Mouse (Mus musculus): Measurements from ENCODE around the gene Usp24. TPM values are rescaled to one million over a fixed set of nuclear protein-coding genes. Genes with fewer than 3 reads are reported as not detected.

The Usp24 gene
- polyA plus RNA-seq, 1 experiment from 2014 or later = 15.1 TPM

- Histone ChIP-seq H3K36me3 (ENCODE audit: control insufficient read depth, insufficient read depth, low read length) (no peaks in the 10 kb centered on the region), H3K4me1 (replicated peaks; ENCODE audit: control insufficient read depth, insufficient read depth, low read length) (peaks cover 3% of the 10 kb centered on the region; the same call in 1 of the 2 replicates), H3K27me3 (replicated peaks; ENCODE audit: control insufficient read depth, insufficient read depth, low read length) (no peaks in the 10 kb centered on the region), H3K4me2 (no peak overlapping the region), H3K4me3 (ENCODE audit: low read depth, low read length) (no peak overlapping the region), H3K27ac (ENCODE audit: low read depth, low read length) (peak overlapping the region; percentile 38; the same call in 1 of the 2 replicates), H3K9ac (ENCODE audit: low read depth, low read length) (no peak overlapping the region), H3K9me3 (ENCODE audit: control insufficient read depth, low read length) (no peaks in the 10 kb centered on the region)
- no peak for ATAC-seq (replicated peaks; ENCODE audit: low FRiP score)
- DNase-seq (ENCODE audit: low spot score) = no peak
- 70% methylated on average over 4 of the region's 4 CpGs for WGBS
Measured at GRCm38 (mm10) chr4:106292823-106293222, 23.2 kb upstream of the Usp24 start.

- Histone ChIP-seq H3K4me3 (ENCODE audit: low read depth, low read length) (no peak overlapping the region), H3K36me3 (ENCODE audit: control insufficient read depth, insufficient read depth, low read length) (no peaks in the 10 kb centered on the region), H3K9ac (ENCODE audit: low read depth, low read length) (no peak overlapping the region), H3K4me1 (replicated peaks; ENCODE audit: control insufficient read depth, insufficient read depth, low read length) (peaks cover 3% of the 10 kb centered on the region; the same call in 1 of the 2 replicates), H3K9me3 (ENCODE audit: control insufficient read depth, low read length) (no peaks in the 10 kb centered on the region), H3K27me3 (replicated peaks; ENCODE audit: control insufficient read depth, insufficient read depth, low read length) (no peaks in the 10 kb centered on the region), H3K4me2 (no peak overlapping the region), H3K27ac (ENCODE audit: low read depth, low read length) (peak overlapping the region; percentile 38; the same call in 1 of the 2 replicates)
- 64% methylated on average over 6 of the region's 6 CpGs for WGBS
- ATAC-seq (replicated peaks; ENCODE audit: low FRiP score) (no peak), DNase-seq (ENCODE audit: low spot score) (no peak)
Measured at GRCm38 (mm10) chr4:106293378-106294090, 22.5 kb upstream of the Usp24 start.

- ATAC-seq (replicated peaks; ENCODE audit: low FRiP score) (no peak), DNase-seq (ENCODE audit: low spot score) (no peak)
- WGBS = 43% methylated on average over 4 of the region's 4 CpGs
- Histone ChIP-seq H3K9ac (ENCODE audit: low read depth, low read length) (no peak overlapping the region), H3K9me3 (ENCODE audit: control insufficient read depth, low read length) (no peaks in the 10 kb centered on the region), H3K4me3 (ENCODE audit: low read depth, low read length) (no peak overlapping the region), H3K4me2 (no peak overlapping the region), H3K4me1 (replicated peaks; ENCODE audit: control insufficient read depth, insufficient read depth, low read length) (peaks cover 3% of the 10 kb centered on the region; the same call in 1 of the 2 replicates), H3K27me3 (replicated peaks; ENCODE audit: control insufficient read depth, insufficient read depth, low read length) (no peaks in the 10 kb centered on the region), H3K36me3 (ENCODE audit: control insufficient read depth, insufficient read depth, low read length) (no peaks in the 10 kb centered on the region), H3K27ac (ENCODE audit: low read depth, low read length) (no peak overlapping the region)
Measured at GRCm38 (mm10) chr4:106295696-106296095, 20.3 kb upstream of the Usp24 start.

- ATAC-seq (replicated peaks; ENCODE audit: low FRiP score) (peak; percentile 69), DNase-seq (ENCODE audit: low spot score) (no peak)
- WGBS = 58% methylated on average over 7 of the region's 7 CpGs
- Histone ChIP-seq H3K36me3 (ENCODE audit: control insufficient read depth, insufficient read depth, low read length) (no peaks in the 10 kb centered on the region), H3K9me3 (ENCODE audit: control insufficient read depth, low read length) (no peaks in the 10 kb centered on the region), H3K4me3 (ENCODE audit: low read depth, low read length) (no peak overlapping the region), H3K27ac (ENCODE audit: low read depth, low read length) (peak overlapping the region; percentile 57; the same call in 1 of the 2 replicates), H3K4me2 (peak overlapping the region; percentile 33), H3K9ac (ENCODE audit: low read depth, low read length) (no peak overlapping the region), H3K4me1 (replicated peaks; ENCODE audit: control insufficient read depth, insufficient read depth, low read length) (peaks cover 3% of the 10 kb centered on the region; the same call in 1 of the 2 replicates), H3K27me3 (replicated peaks; ENCODE audit: control insufficient read depth, insufficient read depth, low read length) (no peaks in the 10 kb centered on the region)
Measured at GRCm38 (mm10) chr4:106296412-106297086, 19.5 kb upstream of the Usp24 start.

GRCm38 (mm10) chr4:106301346-106301745, 14.7 kb upstream of the Usp24 start:
- ATAC-seq (replicated peaks; ENCODE audit: low FRiP score) = no peak
- H3K36me3 ChIP-seq (ENCODE audit: control insufficient read depth, insufficient read depth, low read length) = no peaks in the 10 kb centered on the region

GRCm38 (mm10) chr4:106308090-106308489, 7.9 kb upstream of the Usp24 start:
- Histone ChIP-seq H3K27me3 (replicated peaks; ENCODE audit: control insufficient read depth, insufficient read depth, low read length) (no peaks in the 10 kb centered on the region), H3K9me3 (ENCODE audit: control insufficient read depth, low read length) (no peaks in the 10 kb centered on the region), H3K9ac (ENCODE audit: low read depth, low read length) (no peak overlapping the region), H3K36me3 (ENCODE audit: control insufficient read depth, insufficient read depth, low read length) (no peaks in the 10 kb centered on the region), H3K4me2 (no peak overlapping the region), H3K4me1 (replicated peaks; ENCODE audit: control insufficient read depth, insufficient read depth, low read length) (no peaks in the 10 kb centered on the region), H3K27ac (ENCODE audit: low read depth, low read length) (no peak overlapping the region), H3K4me3 (ENCODE audit: low read depth, low read length) (no peak overlapping the region)
- WGBS = 88% methylated on average over 3 of the region's 3 CpGs
- DNase-seq (ENCODE audit: low spot score) (no peak), ATAC-seq (replicated peaks; ENCODE audit: low FRiP score) (no peak)

More at GRCm38 (mm10) chr4:106301346-106301745, 14.7 kb upstream of the Usp24 start:
- H3K27ac ChIP-seq (ENCODE audit: low read depth, low read length) = no peak overlapping the region
- WGBS = 63% methylated on average over 6 of the region's 6 CpGs
- H3K4me1 ChIP-seq (replicated peaks; ENCODE audit: control insufficient read depth, insufficient read depth, low read length) = no peaks in the 10 kb centered on the region; the same call in 1 of the 2 replicates
- H3K9me3 ChIP-seq (ENCODE audit: control insufficient read depth, low read length) = no peaks in the 10 kb centered on the region
- no peaks in the 10 kb centered on the region for H3K27me3 ChIP-seq (replicated peaks; ENCODE audit: control insufficient read depth, insufficient read depth, low read length)
- H3K4me2 ChIP-seq = no peak overlapping the region
- no peak for DNase-seq (ENCODE audit: low spot score)
- H3K4me3 ChIP-seq (ENCODE audit: low read depth, low read length) = no peak overlapping the region
- H3K9ac ChIP-seq (ENCODE audit: low read depth, low read length) = no peak overlapping the region

- Histone ChIP-seq H3K27ac (ENCODE audit: low read depth, low read length) (no peak overlapping the region), H3K9me3 (ENCODE audit: control insufficient read depth, low read length) (no peaks in the 10 kb centered on the region), H3K36me3 (ENCODE audit: control insufficient read depth, insufficient read depth, low read length) (no peaks in the 10 kb centered on the region), H3K4me2 (no peak overlapping the region), H3K4me1 (replicated peaks; ENCODE audit: control insufficient read depth, insufficient read depth, low read length) (peaks cover 7% of the 10 kb centered on the region), H3K4me3 (ENCODE audit: low read depth, low read length) (no peak overlapping the region), H3K27me3 (replicated peaks; ENCODE audit: control insufficient read depth, insufficient read depth, low read length) (no peaks in the 10 kb centered on the region), H3K9ac (ENCODE audit: low read depth, low read length) (no peak overlapping the region)
- ATAC-seq (replicated peaks; ENCODE audit: low FRiP score) (no peak), DNase-seq (ENCODE audit: low spot score) (no peak)
- 86% methylated on average over 8 of the region's 8 CpGs for WGBS
Measured at GRCm38 (mm10) chr4:106312651-106313050, 3.4 kb upstream of the Usp24 start.

- Histone ChIP-seq H3K4me2 (no peak overlapping the region), H3K9me3 (ENCODE audit: control insufficient read depth, low read length) (no peaks in the 10 kb centered on the region), H3K27ac (ENCODE audit: low read depth, low read length) (no peak overlapping the region), H3K9ac (ENCODE audit: low read depth, low read length) (no peak overlapping the region), H3K4me3 (ENCODE audit: low read depth, low read length) (no peak overlapping the region), H3K36me3 (ENCODE audit: control insufficient read depth, insufficient read depth, low read length) (no peaks in the 10 kb centered on the region), H3K4me1 (replicated peaks; ENCODE audit: control insufficient read depth, insufficient read depth, low read length) (peaks cover 11% of the 10 kb centered on the region), H3K27me3 (replicated peaks; ENCODE audit: control insufficient read depth, insufficient read depth, low read length) (no peaks in the 10 kb centered on the region)
- DNase-seq (ENCODE audit: low spot score) (no peak), ATAC-seq (replicated peaks; ENCODE audit: low FRiP score) (no peak)
- 79% methylated on average over 8 of the region's 8 CpGs for WGBS
Measured at GRCm38 (mm10) chr4:106313070-106313469, 2.9 kb upstream of the Usp24 start.
